Mouse (Mus musculus): ENCODE results near the gene Sh2d3c. TPM values are rescaled to one million over a fixed set of nuclear protein-coding genes. Genes with fewer than 3 reads are reported as not detected.

The Sh2d3c gene
- total and polyA plus RNA-seq, 3 experiments = 27.1 to 52.8 (median 28.9) TPM

GRCm38 (mm10) chr2:32714117-32714986 lies 6.5 kb upstream of the Sh2d3c start:
- 33% methylated on average over 11 of the region's 11 CpGs for WGBS
- TF ChIP-seq CTCF (IDR thresholded peaks at IDR 0.05) (no peak), EP300 (IDR thresholded peaks at IDR 0.05; ENCODE audit: insufficient read depth, low read depth, low read length) (no peak), POLR2A (IDR thresholded peaks at IDR 0.05; ENCODE audit: insufficient read depth, low read depth, low read length) (no peak)
- peak overlapping the region; percentile 97 for H3K27ac ChIP-seq
- H3K4me1 ChIP-seq (ENCODE audit: control insufficient read depth, insufficient read depth, low read length) = peaks cover 16% of the 10 kb centered on the region
- H3K27me3 ChIP-seq (ENCODE audit: control insufficient read depth, insufficient read depth, low read length) = no peaks in the 10 kb centered on the region
- intact Hi-C loops (cut with DNase I) = loop anchor here (1.0 to 5.0 kb wide), 2 partner anchors 13 to 133 kb away; partner anchors contain the start of gene Stxbp1
- peaks cover 2% of the 10 kb centered on the region for H3K79me2 ChIP-seq (replicated peaks; ENCODE audit: control insufficient read depth, insufficient read depth, low read length)
- no peak overlapping the region for H3K4me3 ChIP-seq
- DNase-seq = no peak
- peaks cover 4% of the 10 kb centered on the region; the same call in 1 of the 2 replicates for H3K36me3 ChIP-seq (ENCODE audit: control insufficient read depth, insufficient read depth, low read length)
- H3K9ac ChIP-seq (ENCODE audit: low read depth, low read length) = no peak overlapping the region

- Histone ChIP-seq H3K27me3 (ENCODE audit: control insufficient read depth, insufficient read depth, low read length) (no peaks in the 10 kb centered on the region), H3K27ac (peak overlapping the region; percentile 97), H3K9ac (ENCODE audit: low read depth, low read length) (no peak overlapping the region), H3K4me3 (no peak overlapping the region), H3K79me2 (replicated peaks; ENCODE audit: control insufficient read depth, insufficient read depth, low read length) (no peaks in the 10 kb centered on the region; the same call in none of the 2 replicates), H3K36me3 (ENCODE audit: control insufficient read depth, insufficient read depth, low read length) (peaks cover 4% of the 10 kb centered on the region; the same call in 1 of the 2 replicates), H3K4me1 (ENCODE audit: control insufficient read depth, insufficient read depth, low read length) (peaks cover 16% of the 10 kb centered on the region)
- TF ChIP-seq EP300 (IDR thresholded peaks at IDR 0.05; ENCODE audit: insufficient read depth, low read depth, low read length) = peak; percentile 45; the same call in 1 of the 2 replicates
- peak; percentile 31; the same call in 1 of the 2 replicates for TF ChIP-seq CTCF (IDR thresholded peaks at IDR 0.05)
- TF ChIP-seq POLR2A (IDR thresholded peaks at IDR 0.05; ENCODE audit: insufficient read depth, low read depth, low read length) = 0 out of 2 replicates have a peak, but pooled peaks have one; percentile 26
- WGBS = 19% methylated on average over 4 of the region's 4 CpGs
- intact Hi-C loops (cut with DNase I) = loop anchor here (1.0 to 5.0 kb wide), 2 partner anchors 12 to 132 kb away; partner anchors contain the start of gene Stxbp1
- peak; percentile 54 to 67 for DNase-seq
Measured at GRCm38 (mm10) chr2:32714987-32715425, 5.8 kb upstream of the Sh2d3c start.

DNA sequence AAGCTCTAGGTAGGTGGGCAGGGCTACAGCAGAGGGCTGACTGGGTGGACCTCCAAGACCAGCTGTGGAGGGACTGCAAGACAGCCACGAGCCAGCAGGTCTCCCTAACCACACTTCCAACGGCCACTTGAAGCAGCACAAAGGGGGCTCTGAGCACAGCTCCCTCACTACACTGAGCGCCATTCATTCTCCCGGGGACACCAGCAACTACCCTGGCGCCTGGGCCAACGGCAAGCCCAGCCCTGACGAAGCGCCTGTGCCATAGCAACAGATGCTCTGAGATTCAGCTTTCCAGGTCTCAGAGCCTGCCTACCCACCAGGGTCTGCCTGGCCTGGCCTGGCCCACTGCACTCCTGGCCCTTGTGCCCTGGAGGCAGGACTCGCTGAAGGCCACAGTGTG lies 2.1 kb upstream of the Sh2d3c start:
- Histone ChIP-seq H3K4me3 (no peak overlapping the region), H3K79me2 (replicated peaks; ENCODE audit: control insufficient read depth, insufficient read depth, low read length) (no peaks in the 10 kb centered on the region), H3K9ac (ENCODE audit: low read depth, low read length) (no peak overlapping the region), H3K27me3 (ENCODE audit: control insufficient read depth, insufficient read depth, low read length) (no peaks in the 10 kb centered on the region), H3K4me1 (ENCODE audit: control insufficient read depth, insufficient read depth, low read length) (peaks cover 14% of the 10 kb centered on the region), H3K27ac (no peak overlapping the region), H3K36me3 (ENCODE audit: control insufficient read depth, insufficient read depth, low read length) (no peaks in the 10 kb centered on the region)
- TF ChIP-seq CTCF (IDR thresholded peaks at IDR 0.05) = no peak
- intact Hi-C loops (cut with DNase I) = no loop called here
- WGBS = 72% methylated on average over 9 of the region's 9 CpGs
- no peak for DNase-seq

DNA sequence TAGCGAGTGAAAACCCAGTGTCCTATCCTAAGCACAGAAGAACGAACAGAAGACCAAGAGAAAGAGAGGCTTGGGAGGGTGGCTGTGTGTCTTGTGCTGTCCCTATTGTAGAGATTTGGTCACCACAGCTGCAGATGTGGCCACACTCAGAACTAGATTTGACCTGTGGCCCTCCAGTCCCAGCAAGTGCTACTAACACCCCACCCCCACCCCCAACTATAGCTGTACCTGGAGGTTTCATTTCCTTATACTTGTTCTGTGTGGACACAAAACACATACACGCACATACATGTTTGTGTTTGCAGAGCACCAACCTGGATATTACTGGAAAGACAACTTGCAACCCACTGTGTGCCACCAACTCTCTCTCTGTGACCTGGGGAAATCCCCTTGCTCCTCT lies 802 bp upstream of the Sh2d3c start:
- intact Hi-C loops (cut with DNase I) = no loop called here
- Histone ChIP-seq H3K4me1 (ENCODE audit: control insufficient read depth, insufficient read depth, low read length) (peaks cover 5% of the 10 kb centered on the region), H3K27ac (no peak overlapping the region), H3K4me3 (no peak overlapping the region), H3K9ac (ENCODE audit: low read depth, low read length) (no peak overlapping the region), H3K36me3 (ENCODE audit: control insufficient read depth, insufficient read depth, low read length) (no peaks in the 10 kb centered on the region), H3K27me3 (ENCODE audit: control insufficient read depth, insufficient read depth, low read length) (no peaks in the 10 kb centered on the region), H3K79me2 (replicated peaks; ENCODE audit: control insufficient read depth, insufficient read depth, low read length) (no peaks in the 10 kb centered on the region)
- no peak for TF ChIP-seq POLR2A (IDR thresholded peaks at IDR 0.05; ENCODE audit: insufficient read depth, low read depth, low read length)
- WGBS = 95% methylated on average over 3 of the region's 3 CpGs
- DNase-seq = no peak

- no peak overlapping the region for H3K4me3 ChIP-seq
- 40% methylated on average over 6 of the region's 6 CpGs for WGBS
- H3K36me3 ChIP-seq (ENCODE audit: control insufficient read depth, insufficient read depth, low read length) = no peaks in the 10 kb centered on the region
- TF ChIP-seq POLR2A (IDR thresholded peaks at IDR 0.05; ENCODE audit: insufficient read depth, low read depth, low read length) (no peak), EP300 (IDR thresholded peaks at IDR 0.05; ENCODE audit: insufficient read depth, low read depth, low read length) (no peak)
- H3K27ac ChIP-seq = no peak overlapping the region
- intact Hi-C loops (cut with DNase I) = no loop called here
- no peak for DNase-seq
- H3K79me2 ChIP-seq (replicated peaks; ENCODE audit: control insufficient read depth, insufficient read depth, low read length) = no peaks in the 10 kb centered on the region
- no peak overlapping the region for H3K9ac ChIP-seq (ENCODE audit: low read depth, low read length)
- peaks cover 3% of the 10 kb centered on the region for H3K4me1 ChIP-seq (ENCODE audit: control insufficient read depth, insufficient read depth, low read length)
- H3K27me3 ChIP-seq (ENCODE audit: control insufficient read depth, insufficient read depth, low read length) = no peaks in the 10 kb centered on the region
Measured at GRCm38 (mm10) chr2:32722046-32722445, 1.2 kb downstream of the Sh2d3c start.

- intact Hi-C loops (cut with DNase I) = no loop called here
- Histone ChIP-seq H3K27ac (no peak overlapping the region), H3K36me3 (ENCODE audit: control insufficient read depth, insufficient read depth, low read length) (no peaks in the 10 kb centered on the region), H3K79me2 (replicated peaks; ENCODE audit: control insufficient read depth, insufficient read depth, low read length) (no peaks in the 10 kb centered on the region), H3K27me3 (ENCODE audit: control insufficient read depth, insufficient read depth, low read length) (no peaks in the 10 kb centered on the region), H3K9ac (ENCODE audit: low read depth, low read length) (no peak overlapping the region), H3K4me3 (no peak overlapping the region), H3K4me1 (ENCODE audit: control insufficient read depth, insufficient read depth, low read length) (peaks cover 3% of the 10 kb centered on the region)
- no peak for DNase-seq
- 74% methylated on average over 3 of the region's 3 CpGs for WGBS
- TF ChIP-seq POLR2A (IDR thresholded peaks at IDR 0.05; ENCODE audit: insufficient read depth, low read depth, low read length) = no peak
- no peak for TF ChIP-seq CTCF (IDR thresholded peaks at IDR 0.05)
- TF ChIP-seq EP300 (IDR thresholded peaks at IDR 0.05; ENCODE audit: insufficient read depth, low read depth, low read length) = no peak
Measured at GRCm38 (mm10) chr2:32722581-32722980, 1.7 kb downstream of the Sh2d3c start.
